Mouse (Mus musculus) c-Kit-negative CD71-positive TER-119-positive erythroid progenitor cells, embryonic 14.5 days (primary cell): ENCODE data around the gene Ada.

Experiments
- DNase-seq: peaks from one replicate; pipeline ENCODE4 v3.0.0-alpha.2; 2013; ENCODE audit warnings: low read depth, low spot score

The Ada gene

DNA sequence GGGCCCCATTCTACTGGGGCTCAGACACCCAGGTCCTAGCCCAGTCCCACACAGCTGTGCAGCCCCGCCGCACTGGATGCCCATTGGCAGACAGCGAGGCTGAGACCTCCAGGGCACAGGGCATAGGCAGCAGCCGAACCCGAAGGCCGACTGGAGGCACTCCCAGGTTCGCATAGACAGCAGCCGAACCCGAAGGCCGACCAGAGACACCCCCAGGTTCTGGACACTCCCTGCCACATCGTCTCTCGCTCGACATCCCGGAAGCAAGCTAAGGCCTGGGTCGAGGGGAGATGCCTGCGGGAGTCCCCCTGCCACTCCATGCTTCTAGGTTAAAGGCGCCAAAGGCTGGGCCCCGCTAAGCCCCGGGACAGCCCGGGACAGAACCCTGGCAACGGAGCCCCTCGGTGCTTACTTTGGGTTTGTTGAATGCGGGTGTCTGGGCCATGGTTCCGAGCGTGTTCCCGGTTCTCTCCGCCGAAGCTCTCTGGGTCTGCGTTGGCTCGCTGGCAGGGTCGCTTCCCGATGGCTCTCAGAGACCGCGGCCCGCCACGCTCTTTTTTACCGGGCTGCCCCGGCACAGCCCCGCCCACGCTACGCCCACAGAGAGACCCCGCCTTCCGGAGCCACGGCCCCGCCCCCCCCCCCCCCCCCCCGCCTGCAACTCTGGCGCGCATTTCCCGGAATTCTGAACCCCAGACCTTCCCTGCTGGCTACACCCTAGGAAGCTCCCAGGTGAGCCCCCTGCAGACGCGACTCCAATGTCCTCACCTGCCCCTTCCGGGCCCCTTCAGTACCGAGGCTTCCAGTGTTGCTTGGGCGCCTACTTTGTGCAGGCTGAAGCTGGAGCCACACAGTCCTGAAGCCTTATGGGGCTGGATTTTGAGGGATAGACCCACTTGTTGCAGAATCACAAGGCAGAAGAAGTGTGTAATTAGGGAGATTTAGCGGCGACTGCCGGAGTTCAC lies at the start of gene Ada:
TSS of gene Ada (minus strand) at position 593 of the 965 bp plus-strand sequence.
- no peak for DNase-seq

DNA sequence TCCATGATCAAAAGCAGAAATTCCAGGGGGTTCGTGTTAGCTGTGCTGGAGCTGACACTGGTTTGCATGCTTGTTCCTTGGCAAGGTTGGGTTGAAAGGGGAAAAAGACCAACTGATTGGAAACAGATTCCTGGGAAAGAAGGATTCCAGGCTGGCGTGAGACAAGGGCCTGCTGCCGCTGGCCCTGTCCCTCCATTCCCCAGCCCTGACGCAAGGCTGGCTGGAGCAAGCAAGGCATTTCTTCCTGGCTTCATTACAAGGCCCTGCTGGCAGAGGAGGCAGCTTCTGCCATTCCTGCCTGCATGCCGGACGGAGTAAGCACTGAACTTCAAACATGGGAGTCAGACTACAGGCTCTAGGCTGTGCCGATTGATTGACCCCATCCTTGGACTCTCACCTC lies 48.4 kb upstream of the Ada start:
- DNase-seq = no peak

DNA sequence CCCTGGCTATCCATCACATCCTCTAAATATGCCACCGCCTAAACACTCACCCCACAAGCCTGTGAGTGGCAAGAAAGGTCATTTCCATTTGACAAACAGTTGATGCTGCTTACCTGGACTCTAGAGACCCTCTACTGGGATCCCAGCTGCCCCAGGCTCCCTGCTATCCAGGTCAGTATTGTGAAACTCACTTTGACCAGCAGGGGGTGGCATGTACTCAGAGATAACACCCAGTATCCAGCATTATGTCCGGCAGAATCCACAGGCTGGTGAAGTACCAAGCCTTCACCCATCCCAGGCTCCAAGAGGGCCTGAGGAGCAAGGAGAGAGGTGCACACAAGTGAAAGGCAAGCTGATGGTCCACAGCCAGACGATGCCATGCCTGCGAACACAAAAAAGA lies 38.4 kb upstream of the Ada start:
- DNase-seq = no peak

DNA sequence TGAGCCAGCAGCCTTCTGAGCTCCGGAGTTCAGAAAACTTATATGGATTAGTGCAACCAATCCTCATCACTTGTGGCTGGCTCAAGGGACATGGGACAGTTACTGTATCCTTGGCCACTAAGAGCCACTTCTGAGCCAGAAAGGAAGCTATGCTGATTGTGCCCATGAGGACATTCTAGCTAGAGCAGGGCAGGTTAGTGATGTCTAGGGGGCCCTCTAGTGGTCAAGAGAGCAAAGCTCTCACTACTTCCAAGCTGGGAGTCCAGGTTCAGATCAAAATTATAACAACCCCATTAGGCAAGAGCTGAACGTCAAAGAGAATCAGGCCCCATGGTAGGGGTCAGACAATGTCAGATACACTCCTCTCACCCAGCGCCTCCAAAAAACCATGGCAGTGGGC lies 37.7 kb upstream of the Ada start:
- DNase-seq = peak; percentile 36

DNA sequence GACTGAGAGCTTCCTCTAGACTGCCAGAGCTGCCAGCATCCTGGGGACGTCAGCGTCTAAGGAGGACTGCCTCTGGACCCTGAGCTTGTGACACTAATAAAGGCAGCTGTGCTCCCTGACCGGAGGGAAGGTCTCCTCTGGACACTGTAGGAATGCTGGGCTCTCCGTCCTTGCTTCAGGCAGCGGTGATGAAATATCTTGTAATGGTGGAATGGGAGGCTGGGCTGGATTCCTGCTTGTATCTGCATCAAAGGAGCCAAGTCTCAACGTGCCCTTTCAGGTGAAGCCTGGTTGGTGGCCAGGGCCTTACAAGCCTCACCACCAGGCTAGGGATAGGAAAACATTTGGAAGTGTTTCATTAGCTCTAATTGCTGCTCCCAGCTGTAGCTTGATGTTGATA lies 37.0 kb upstream of the Ada start:
- DNase-seq = no peak

- no peak for DNase-seq
Observed at GRCm38 (mm10) chr2:163783901-163784300, 33.9 kb upstream of the Ada start.

GRCm38 (mm10) chr2:163783368-163783767 lies 33.3 kb upstream of the Ada start:
- no peak for DNase-seq

GRCm38 (mm10) chr2:163778896-163779295 lies 28.9 kb upstream of the Ada start:
- DNase-seq = no peak

DNA sequence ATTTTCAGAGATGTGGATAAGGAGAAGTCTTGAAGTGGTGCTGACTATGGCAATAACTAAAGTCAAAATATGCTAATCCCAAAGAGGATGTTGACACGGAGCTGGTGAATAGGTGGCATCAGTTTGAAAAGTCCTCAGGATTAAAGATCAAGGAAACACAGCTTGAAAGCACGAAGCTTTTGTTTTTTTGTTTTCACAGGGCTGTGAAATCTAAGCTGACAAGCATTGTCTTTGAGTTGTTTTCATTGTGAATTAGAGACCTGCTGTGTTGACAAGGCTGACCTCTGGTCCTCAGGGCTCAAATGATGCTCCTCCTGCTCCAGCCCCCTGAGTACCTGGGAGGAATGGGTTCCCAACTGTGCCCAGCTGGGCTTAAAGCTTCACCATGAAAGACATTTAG lies 27.0 kb upstream of the Ada start:
- no peak for DNase-seq

- no peak for DNase-seq
Observed at GRCm38 (mm10) chr2:163776661-163777060, 26.6 kb upstream of the Ada start.

- no peak for DNase-seq
Observed at GRCm38 (mm10) chr2:163770731-163771130, 20.7 kb upstream of the Ada start.

DNA sequence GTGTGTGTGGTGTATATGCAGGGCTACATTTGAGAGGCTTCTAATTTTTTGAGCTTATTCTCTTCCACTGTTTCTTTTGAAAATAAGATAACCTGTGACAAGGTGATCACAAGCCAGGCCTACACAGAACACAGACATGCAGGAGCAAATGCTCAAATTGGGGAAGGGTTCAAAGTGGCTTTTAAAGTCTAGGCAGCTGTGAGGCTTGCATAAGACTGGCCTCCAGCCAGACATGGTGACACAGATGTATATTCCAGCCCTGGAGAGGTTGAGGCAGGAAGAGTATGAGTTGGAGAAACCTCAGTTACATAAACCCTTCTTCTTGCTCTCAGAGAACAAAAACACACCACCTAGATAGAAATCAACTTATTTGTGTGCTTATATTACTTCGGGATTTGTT lies 16.9 kb upstream of the Ada start:
- DNase-seq = no peak

- DNase-seq = no peak
Observed at GRCm38 (mm10) chr2:163766261-163766660, 16.2 kb upstream of the Ada start.

DNA sequence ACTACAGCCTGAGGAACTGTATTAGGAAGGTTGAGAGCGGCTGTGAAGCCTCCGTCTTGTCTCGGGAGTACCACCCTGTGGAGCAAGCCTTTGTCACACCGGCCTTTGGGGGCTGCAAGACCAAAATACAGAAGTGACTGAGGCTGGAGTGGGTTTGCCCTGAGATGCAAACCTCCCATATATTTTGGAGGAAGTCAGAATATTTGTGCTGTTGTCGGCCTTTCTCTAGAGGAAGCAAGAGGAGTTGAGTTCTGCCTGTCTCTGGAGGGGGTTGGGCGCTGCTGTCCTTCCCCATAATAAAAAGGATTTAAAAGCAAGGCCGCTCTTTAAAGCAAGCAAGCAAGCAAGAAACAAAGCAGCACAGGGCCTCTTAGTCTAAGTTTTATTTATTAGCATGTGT lies 11.4 kb upstream of the Ada start:
- no peak for DNase-seq

- DNase-seq = no peak
Observed at GRCm38 (mm10) chr2:163760589-163760988, 10.6 kb upstream of the Ada start.

DNA sequence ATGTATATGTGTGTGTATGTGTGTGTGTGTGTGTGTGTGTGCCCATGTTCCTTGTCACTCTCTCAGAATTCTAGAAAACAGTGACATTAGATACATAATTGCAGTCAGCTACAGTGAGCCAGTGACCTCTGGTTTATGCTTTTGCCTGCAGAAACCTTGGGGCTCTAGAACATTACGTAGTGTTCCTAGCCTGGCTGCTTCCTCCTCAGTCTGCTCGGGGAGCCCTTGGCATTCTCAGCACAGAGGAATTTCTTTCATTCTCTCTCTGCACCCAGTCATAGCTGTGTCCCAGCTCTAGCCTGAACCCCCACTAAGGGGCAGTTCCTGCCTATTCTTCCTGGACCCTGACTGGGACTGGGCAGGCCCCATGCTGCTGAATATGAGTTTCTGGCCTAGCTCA lies 8.1 kb upstream of the Ada start:
- DNase-seq = no peak

DNA sequence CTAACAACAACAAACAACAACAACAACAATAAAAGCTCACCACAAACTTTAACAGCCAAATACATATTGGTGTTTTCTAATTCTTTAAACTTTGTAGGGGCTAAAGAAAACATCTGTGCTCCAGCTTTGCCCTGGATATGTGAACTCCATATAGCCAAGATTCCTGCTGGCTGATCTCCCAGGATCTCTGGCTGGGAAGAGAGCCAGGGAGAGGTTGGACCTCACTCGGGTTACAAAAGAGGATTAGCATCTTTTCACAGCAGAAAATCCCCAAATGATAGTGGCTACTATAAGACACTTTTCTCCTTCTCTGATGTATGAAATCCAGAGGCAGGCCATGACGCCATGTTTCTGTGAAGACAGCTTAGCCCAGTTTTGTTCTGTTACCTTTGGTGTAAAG lies 6.7 kb upstream of the Ada start:
- DNase-seq = no peak

DNA sequence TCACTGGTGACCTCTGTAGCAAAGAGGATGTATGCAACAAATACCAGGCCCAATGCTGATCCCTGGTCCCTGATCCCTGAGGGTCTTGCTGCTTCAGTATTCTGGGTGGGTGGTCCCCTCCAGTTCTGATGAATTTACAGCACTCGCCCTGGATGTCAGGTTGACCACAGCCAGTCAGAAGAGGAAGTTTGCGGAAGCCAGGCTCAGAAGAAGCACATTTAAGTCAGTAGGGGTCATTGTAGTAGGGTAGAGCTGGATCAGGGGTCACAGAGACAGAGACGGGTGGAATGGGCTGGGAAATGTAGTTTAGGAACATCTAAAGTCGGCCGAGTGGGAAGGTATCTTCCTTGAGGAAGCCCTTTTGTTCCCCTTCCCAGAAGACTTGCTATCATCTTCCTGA lies 4.2 kb upstream of the Ada start:
- DNase-seq = no peak

GRCm38 (mm10) chr2:163744801-163745570 lies 5.1 kb downstream of the Ada start:
- DNase-seq = no peak

- no peak for DNase-seq
Observed at GRCm38 (mm10) chr2:163743357-163743756, 6.7 kb downstream of the Ada start.

DNA sequence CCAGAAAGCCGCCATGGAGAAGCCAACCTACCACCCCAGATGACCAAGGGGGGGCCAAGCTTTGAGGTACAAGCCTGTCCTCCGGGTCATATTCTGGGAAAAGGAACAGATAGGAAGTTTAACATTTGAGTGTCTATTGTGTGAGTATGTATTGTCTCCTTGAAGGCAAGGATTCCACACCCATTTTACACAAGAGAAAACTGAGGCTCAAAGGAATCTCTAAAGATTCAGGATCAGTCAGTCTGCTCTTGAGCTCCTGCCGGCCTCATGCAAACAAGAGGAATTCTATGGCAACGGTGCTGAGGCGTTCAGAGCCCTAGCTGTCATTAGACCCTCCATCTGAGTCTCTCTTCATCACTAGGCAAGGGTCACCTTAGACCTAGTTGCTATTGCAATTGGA lies 7.4 kb downstream of the Ada start:
- DNase-seq = no peak

GRCm38 (mm10) chr2:163735980-163736379 lies 14.1 kb downstream of the Ada start:
- no peak for DNase-seq

DNA sequence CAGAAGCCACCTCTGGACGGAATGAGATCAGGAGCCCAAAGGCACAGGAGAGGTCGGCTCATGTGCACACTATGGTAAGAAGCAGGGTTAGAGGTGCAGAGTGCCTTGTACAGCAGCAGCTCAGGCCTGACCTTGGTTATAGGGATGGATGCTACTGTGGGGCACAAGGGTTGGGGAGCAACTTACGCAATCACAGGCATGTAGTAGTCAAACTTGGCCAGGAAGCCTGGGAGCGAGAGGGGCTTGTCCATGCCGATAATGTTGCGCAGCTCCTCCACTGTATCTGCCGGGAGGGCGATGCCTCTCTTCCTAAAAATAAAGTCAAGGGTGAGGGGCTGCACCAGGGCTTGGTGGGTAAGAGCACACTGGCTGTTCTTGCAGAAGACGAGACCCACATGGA lies 14.9 kb downstream of the Ada start:
- DNase-seq = no peak
